Mouse (Mus musculus): ENCODE measurements at regions not wholly inside any gene's neighbourhood (a gene's known extent, or its start where the extent isn't known, plus 50 kb on each side); places are given as distances from the start of the nearest gene placed in this dataset.

- Histone ChIP-seq H3K4me2 (no peak overlapping the region), H3K9ac (no peak overlapping the region), H3K9me3 (replicated peaks) (no peaks in the 10 kb centered on the region), H3K36me3 (no peaks in the 10 kb centered on the region), H3K27ac (no peak overlapping the region), H3K4me3 (replicated peaks) (no peak overlapping the region), H3K4me1 (replicated peaks) (no peaks in the 10 kb centered on the region), H3K27me3 (no peaks in the 10 kb centered on the region)
- ATAC-seq (ENCODE audit: low read depth) (no peak), DNase-seq (no peak)
- 45% methylated on average over 9 of the region's 9 CpGs for WGBS (ENCODE audit: insufficient replicate concordance)
These were observed 84.8 kb upstream of the Glrp1 start for GRCm38 (mm10) chr1:88594484-88595254.

GRCm38 (mm10) chr1:88592036-88592435 lies 82.2 kb upstream of the Glrp1 start:
- no peak for DNase-seq
- Histone ChIP-seq H3K9ac (no peak overlapping the region), H3K4me2 (no peak overlapping the region), H3K4me1 (replicated peaks) (no peaks in the 10 kb centered on the region; the same call in 1 of the 2 replicates), H3K9me3 (replicated peaks) (no peaks in the 10 kb centered on the region), H3K27ac (no peak overlapping the region), H3K4me3 (replicated peaks) (no peak overlapping the region), H3K36me3 (no peaks in the 10 kb centered on the region), H3K27me3 (no peaks in the 10 kb centered on the region)
- ATAC-seq (ENCODE audit: low read depth) = no peak
- 65% methylated on average over 6 of the region's 6 CpGs for WGBS (ENCODE audit: insufficient replicate concordance)

GRCm38 (mm10) chr1:88590802-88591380 lies 81.0 kb upstream of the Glrp1 start:
- no peaks in the 10 kb centered on the region; the same call in 1 of the 2 replicates for H3K4me1 ChIP-seq (replicated peaks)
- WGBS (ENCODE audit: insufficient replicate concordance) = 69% methylated on average over 9 of the region's 9 CpGs
- no peak overlapping the region for H3K4me2 ChIP-seq
- H3K27me3 ChIP-seq = no peaks in the 10 kb centered on the region
- DNase-seq (no peak), ATAC-seq (ENCODE audit: low read depth) (no peak)
- no peaks in the 10 kb centered on the region for H3K9me3 ChIP-seq (replicated peaks)
- no peak overlapping the region for H3K27ac ChIP-seq
- no peaks in the 10 kb centered on the region for H3K36me3 ChIP-seq
- H3K4me3 ChIP-seq (replicated peaks) = no peak overlapping the region
- H3K9ac ChIP-seq = no peak overlapping the region

DNA sequence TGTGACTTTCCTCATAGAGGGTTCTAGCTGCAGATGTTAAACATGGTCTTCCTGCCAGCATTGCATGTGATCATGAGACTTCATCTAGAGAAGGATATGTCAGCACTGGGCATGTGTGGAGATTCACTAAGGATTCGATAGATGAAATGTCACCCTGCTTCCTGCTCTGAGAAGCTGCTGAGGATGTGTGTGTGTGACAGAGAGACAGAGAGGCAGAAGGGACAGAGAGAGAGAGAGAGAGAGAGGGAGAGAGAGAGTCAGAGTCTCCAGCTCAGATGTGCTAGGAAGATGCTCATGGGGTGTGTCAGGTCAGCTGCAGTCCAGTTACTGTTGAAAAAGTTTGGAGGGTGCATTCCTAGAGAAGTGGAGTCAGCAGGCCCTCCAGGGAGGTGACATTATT lies 78.9 kb upstream of the Glrp1 start:
- no peak for ATAC-seq (ENCODE audit: low read depth)
- Histone ChIP-seq H3K9me3 (replicated peaks) (no peaks in the 10 kb centered on the region), H3K4me3 (replicated peaks) (no peak overlapping the region), H3K36me3 (no peaks in the 10 kb centered on the region), H3K27me3 (no peaks in the 10 kb centered on the region), H3K4me2 (no peak overlapping the region), H3K9ac (no peak overlapping the region), H3K27ac (no peak overlapping the region), H3K4me1 (replicated peaks) (no peaks in the 10 kb centered on the region; the same call in 1 of the 2 replicates)
- WGBS (ENCODE audit: insufficient replicate concordance) = 26% methylated on average over 1 of the region's 1 CpGs
- no peak for DNase-seq

DNA sequence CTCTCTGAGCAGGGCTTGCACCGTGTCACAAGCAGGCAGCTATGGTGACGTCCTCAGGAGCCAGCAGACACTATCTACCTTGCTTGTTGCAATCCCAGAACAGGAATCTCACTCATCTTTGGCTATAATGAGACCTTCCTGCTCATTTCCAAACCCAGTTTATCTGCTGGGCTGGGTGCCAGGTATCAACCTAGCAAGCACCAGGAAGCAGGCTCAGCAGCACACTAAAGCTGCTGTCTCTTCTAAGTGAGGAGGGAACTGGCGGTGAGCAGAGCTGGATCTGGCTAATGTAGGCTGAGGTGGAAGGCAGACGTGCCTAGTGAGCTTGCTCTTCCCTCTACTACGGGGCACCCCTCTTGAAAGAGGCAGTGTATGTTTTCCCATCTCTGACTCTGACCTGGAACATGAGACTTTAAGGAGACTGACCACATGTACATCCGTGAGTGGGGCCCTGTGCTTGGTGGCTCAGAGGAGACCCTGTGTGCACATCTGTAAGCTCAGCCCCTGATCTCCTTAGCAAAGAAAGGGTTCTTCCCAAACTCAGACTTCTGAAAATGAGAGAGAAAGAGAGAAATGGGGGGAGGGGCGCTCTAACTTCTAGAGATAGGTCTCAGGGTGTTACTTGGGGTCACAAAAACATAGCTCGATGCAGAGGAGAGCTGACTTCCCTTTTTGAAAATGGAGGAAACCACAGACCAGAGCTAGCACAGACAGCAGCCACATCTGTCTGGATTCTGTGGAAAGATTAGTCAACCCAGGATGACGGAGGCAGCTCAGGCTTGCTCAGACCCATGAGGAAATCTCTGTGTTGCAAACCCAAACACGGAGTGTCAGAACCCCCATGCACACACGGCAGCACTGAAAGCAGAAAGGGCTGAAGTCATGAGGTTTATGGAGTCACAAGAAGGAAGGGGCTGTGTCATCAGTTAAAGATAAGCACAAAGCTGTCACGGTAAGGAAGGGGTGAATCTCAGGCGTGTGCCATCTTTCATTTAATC lies 77.3 kb upstream of the Glrp1 start:
- Histone ChIP-seq H3K27me3 (no peaks in the 10 kb centered on the region), H3K4me2 (no peak overlapping the region), H3K4me1 (replicated peaks) (no peaks in the 10 kb centered on the region; the same call in 1 of the 2 replicates), H3K9ac (no peak overlapping the region), H3K36me3 (no peaks in the 10 kb centered on the region), H3K4me3 (replicated peaks) (no peak overlapping the region), H3K27ac (peak overlapping the region; percentile 48; the same call in 1 of the 2 replicates), H3K9me3 (replicated peaks) (no peaks in the 10 kb centered on the region)
- 22% methylated on average over 13 of the region's 13 CpGs for WGBS (ENCODE audit: insufficient replicate concordance)
- DNase-seq = no peak
- peak; percentile 68 for ATAC-seq (ENCODE audit: low read depth)

GRCm38 (mm10) chr1:88586128-88586527 lies 76.3 kb upstream of the Glrp1 start:
- WGBS (ENCODE audit: insufficient replicate concordance) = 53% methylated on average over 2 of the region's 2 CpGs
- ATAC-seq (ENCODE audit: low read depth) = no peak
- DNase-seq = no peak
- Histone ChIP-seq H3K9ac (no peak overlapping the region), H3K4me3 (replicated peaks) (no peak overlapping the region), H3K27ac (no peak overlapping the region), H3K36me3 (no peaks in the 10 kb centered on the region), H3K4me2 (no peak overlapping the region), H3K27me3 (no peaks in the 10 kb centered on the region), H3K4me1 (replicated peaks) (no peaks in the 10 kb centered on the region; the same call in 1 of the 2 replicates), H3K9me3 (replicated peaks) (no peaks in the 10 kb centered on the region)

GRCm38 (mm10) chr1:88584515-88585033 lies 74.7 kb upstream of the Glrp1 start:
- H3K27ac ChIP-seq = no peak overlapping the region
- no peak overlapping the region for H3K9ac ChIP-seq
- H3K27me3 ChIP-seq = no peaks in the 10 kb centered on the region
- no peak overlapping the region for H3K4me2 ChIP-seq
- no peak overlapping the region for H3K4me3 ChIP-seq (replicated peaks)
- H3K9me3 ChIP-seq (replicated peaks) = no peaks in the 10 kb centered on the region
- WGBS (ENCODE audit: insufficient replicate concordance) = 43% methylated on average over 5 of the region's 5 CpGs
- no peak for ATAC-seq (ENCODE audit: low read depth)
- no peaks in the 10 kb centered on the region; the same call in 1 of the 2 replicates for H3K4me1 ChIP-seq (replicated peaks)
- no peak for DNase-seq
- no peaks in the 10 kb centered on the region for H3K36me3 ChIP-seq

- Histone ChIP-seq H3K4me1 (replicated peaks) (peaks cover 12% of the 10 kb centered on the region), H3K9ac (no peak overlapping the region), H3K36me3 (no peaks in the 10 kb centered on the region), H3K4me2 (no peak overlapping the region), H3K4me3 (replicated peaks) (no peak overlapping the region), H3K27me3 (no peaks in the 10 kb centered on the region), H3K9me3 (replicated peaks) (no peaks in the 10 kb centered on the region), H3K27ac (no peak overlapping the region)
- no peak for DNase-seq
- no peak for ATAC-seq (ENCODE audit: low read depth)
These were observed 68.4 kb upstream of the Glrp1 start for GRCm38 (mm10) chr1:88578231-88578620.

DNA sequence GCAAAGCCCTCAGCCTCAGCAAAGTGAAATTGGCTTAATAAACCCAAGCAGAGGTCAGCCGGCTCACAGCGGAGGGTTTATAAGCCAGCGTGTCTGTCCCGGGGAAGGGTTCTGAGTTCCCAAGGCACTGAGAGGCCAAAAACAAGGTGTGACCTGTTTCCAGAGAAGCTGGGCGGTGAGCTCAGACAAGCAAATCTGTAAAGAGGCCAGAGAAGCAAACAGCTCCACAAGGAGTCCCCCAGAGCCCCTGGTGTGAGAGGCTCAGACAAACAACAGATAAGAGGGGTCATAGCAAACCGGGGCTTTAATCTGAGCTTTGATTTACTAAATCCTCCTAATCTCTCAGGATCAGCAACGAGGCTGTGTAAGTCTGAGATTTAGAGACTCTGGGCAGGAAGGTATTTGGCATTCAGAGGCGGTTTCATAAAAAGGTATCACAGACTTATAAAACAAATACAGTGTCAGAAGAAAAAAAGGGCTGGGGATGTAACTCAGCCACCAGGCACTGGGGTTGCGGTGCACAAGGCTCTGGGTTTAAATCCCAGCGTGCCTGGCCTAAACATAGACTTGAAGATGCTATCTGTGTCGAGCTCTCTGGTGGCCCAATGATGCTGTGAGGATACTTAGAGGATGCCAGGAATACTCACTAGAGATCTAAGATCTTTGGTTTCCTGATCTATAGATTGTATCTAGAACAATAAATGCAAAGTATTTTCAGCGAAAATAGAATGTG lies 67.8 kb upstream of the Glrp1 start:
- Histone ChIP-seq H3K4me1 (replicated peaks) (peaks cover 12% of the 10 kb centered on the region), H3K27me3 (no peaks in the 10 kb centered on the region), H3K4me3 (replicated peaks) (no peak overlapping the region), H3K27ac (no peak overlapping the region), H3K9me3 (replicated peaks) (no peaks in the 10 kb centered on the region), H3K36me3 (no peaks in the 10 kb centered on the region), H3K9ac (no peak overlapping the region), H3K4me2 (no peak overlapping the region)
- ATAC-seq (ENCODE audit: low read depth) (no peak), DNase-seq (no peak)
- WGBS (ENCODE audit: insufficient replicate concordance) = 50% methylated on average over 12 of the region's 12 CpGs

DNA sequence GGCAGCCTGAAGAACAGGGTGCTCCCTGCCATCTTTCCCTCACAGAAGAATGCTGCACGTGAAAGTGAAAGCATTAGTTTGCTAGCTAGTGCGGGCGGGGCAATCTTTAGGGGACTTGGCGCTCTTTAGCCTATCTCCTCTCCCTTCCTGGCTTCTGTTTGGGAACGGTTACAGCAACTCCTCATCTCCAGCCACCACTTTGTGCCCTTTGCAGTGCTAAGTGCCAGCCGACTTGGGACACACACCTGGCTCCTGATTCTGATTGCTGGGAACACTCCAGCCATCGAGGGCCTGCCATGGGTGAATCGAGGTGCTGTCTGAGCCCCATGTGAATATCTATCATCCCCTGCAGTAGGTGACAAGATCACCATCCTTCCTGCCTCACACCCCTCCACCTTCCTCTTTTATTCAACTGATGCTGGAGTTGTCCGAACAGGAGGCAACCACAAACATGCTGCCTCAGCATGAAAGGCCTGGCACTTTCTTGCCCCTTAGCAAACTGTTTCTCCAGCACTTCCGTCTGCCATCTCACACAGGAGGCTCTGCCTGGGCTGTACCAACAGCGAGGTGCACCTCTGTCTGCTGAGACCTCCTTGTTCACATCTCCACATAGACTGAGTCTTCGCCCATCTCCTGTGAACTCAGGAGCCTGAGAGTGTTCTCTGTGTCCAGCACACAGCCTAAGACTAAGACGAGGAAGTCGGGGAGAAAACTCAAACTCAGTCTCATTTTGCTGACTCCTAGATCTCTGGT lies 66.2 kb upstream of the Glrp1 start:
- Histone ChIP-seq H3K4me3 (replicated peaks) (peak overlapping the region; percentile 24; the same call in 1 of the 2 replicates), H3K9ac (0 out of 2 replicates have a peak overlapping the region, but pooled peaks have one; percentile 8), H3K4me1 (replicated peaks) (peaks cover 12% of the 10 kb centered on the region), H3K27ac (no peak overlapping the region), H3K4me2 (peak overlapping the region; percentile 46), H3K9me3 (replicated peaks) (no peaks in the 10 kb centered on the region), H3K36me3 (no peaks in the 10 kb centered on the region), H3K27me3 (no peaks in the 10 kb centered on the region)
- WGBS (ENCODE audit: insufficient replicate concordance) = 26% methylated on average over 14 of the region's 14 CpGs
- DNase-seq (no peak), ATAC-seq (ENCODE audit: low read depth) (no peak)

Data from liver, embryonic 13.5 days (tissue).